Mouse (Mus musculus) bone marrow macrophage, adult 2 months (primary cell): ENCODE measurements around the gene Tmem179b.

Source experiments
- CTCF ChIP-seq: IDR thresholded peaks from 2 replicates; pipeline ENCODE4 v1.5.1; 2012; ENCODE audit warnings: low read depth, mild to moderate bottlenecking, low read length, moderate library complexity
- POLR2A ChIP-seq: IDR thresholded peaks from 2 replicates; pipeline ENCODE4 v1.6.1; 2012; ENCODE audit warnings: mild to moderate bottlenecking, low read depth, low read length, borderline replicate concordance

- TF ChIP-seq CTCF: no peak
- TF ChIP-seq POLR2A: no peak
Measured at GRCm38 (mm10) chr19:8723574-8724346, 50.5 kb downstream of the Tmem179b start.
